Mouse (Mus musculus) intestine, postnatal 0 days (tissue): Measurements from ENCODE around the gene Psma3. TPM values are rescaled to one million over a fixed set of nuclear protein-coding genes. Genes with fewer than 3 reads are reported as not detected.

ENCODE experiments used
- ATAC-seq: fragments of 200-750 bp; cut with Nextera tagmentation; 2 replicates; pipeline ENCODE4 v1.8.0; 2017; ENCODE audit warnings: mild to moderate bottlenecking, moderate TSS enrichment, moderate library complexity
- H3K27ac ChIP-seq: fragments of 300-500 bp; sonication (generic); 2 replicates; pipeline ENCODE4 v1.5.1; 2014; ENCODE audit warnings: mild to moderate bottlenecking, low read depth, low read length, moderate library complexity
- H3K27me3 ChIP-seq: fragments of 300-500 bp; sonication (generic); replicated peaks from 2 replicates; pipeline ENCODE4 v1.6.1; 2014; ENCODE audit warnings: low read length, mixed read lengths; ENCODE audit not compliant: control insufficient read depth, insufficient read depth
- H3K36me3 ChIP-seq: fragments of 300-500 bp; sonication (generic); 2 replicates; pipeline ENCODE4 v1.6.1; 2014; ENCODE audit warnings: mild to moderate bottlenecking, moderate library complexity; ENCODE audit not compliant: control insufficient read depth, insufficient read depth
- H3K4me1 ChIP-seq: fragments of 300-500 bp; sonication (generic); replicated peaks from 2 replicates; pipeline ENCODE4 v1.6.1; 2014; ENCODE audit warnings: antibody characterized with exemption, low read length, mixed read lengths; ENCODE audit not compliant: control insufficient read depth, insufficient read depth
- H3K4me2 ChIP-seq: fragments of 300-500 bp; sonication (generic); replicated peaks from 2 replicates; pipeline ENCODE4 v1.6.1; 2014; ENCODE audit warnings: low read depth, mild to moderate bottlenecking, moderate library complexity
- H3K4me3 ChIP-seq: fragments of 300-500 bp; sonication (generic); 2 replicates; pipeline ENCODE4 v1.5.1; 2014; ENCODE audit warnings: low read depth, low read length
- H3K9ac ChIP-seq: fragments of 300-500 bp; sonication (generic); 2 replicates; pipeline ENCODE4 v1.6.1; 2014; ENCODE audit warnings: mild to moderate bottlenecking, low read depth, low read length
- H3K9me3 ChIP-seq: fragments of 300-500 bp; sonication (generic); 2 replicates; pipeline ENCODE4 v1.6.1; 2016; ENCODE audit warnings: mixed run types; ENCODE audit not compliant: control insufficient read depth
- CTCF ChIP-seq: sonication (generic); IDR thresholded peaks from 2 replicates; pipeline ENCODE4 v1.5.1; 2016; ENCODE audit warnings: low read depth, mild to moderate bottlenecking, control low read depth, antibody characterized with exemption, moderate library complexity
- WGBS: fragments of 180-500 bp; shearing (Covaris S2); extraction: QIAGEN DNeasy Blood & Tissue Kit; methylation state at CpG from one replicate; pipeline ENCODE4 v1.1.7; 2014; 5-methylcytosine and 5-hydroxymethylcytosine counted together
- polyA plus RNA-seq: library from polyadenylated mRNA; unstranded; fragments of >200 nt; fragmentation: Nextera tagmentation; extraction: Ambion mirVana; gene quantifications from 2 replicates; pipeline ENCODE4 v1.2.1, GENCODE M21; 2015

Psma3 gene
- polyA plus RNA-seq, 1 experiment from 2014 or later, result 387 TPM

- Histone ChIP-seq H3K9me3 (no peaks in the 10 kb centered on the region), H3K27me3 (no peaks in the 10 kb centered on the region), H3K9ac (no peak overlapping the region), H3K4me3 (no peak overlapping the region), H3K4me1 (no peaks in the 10 kb centered on the region), H3K27ac (no peak overlapping the region), H3K4me2 (no peak overlapping the region), H3K36me3 (peaks cover 42% of the 10 kb centered on the region)
- no peak for ATAC-seq
- 46% methylated on average over 4 of the region's 4 CpGs for WGBS
- TF ChIP-seq CTCF, result no peak
Measured at GRCm38 (mm10) chr12:71009769-71010168, 35.3 kb downstream of the Psma3 start.

DNA sequence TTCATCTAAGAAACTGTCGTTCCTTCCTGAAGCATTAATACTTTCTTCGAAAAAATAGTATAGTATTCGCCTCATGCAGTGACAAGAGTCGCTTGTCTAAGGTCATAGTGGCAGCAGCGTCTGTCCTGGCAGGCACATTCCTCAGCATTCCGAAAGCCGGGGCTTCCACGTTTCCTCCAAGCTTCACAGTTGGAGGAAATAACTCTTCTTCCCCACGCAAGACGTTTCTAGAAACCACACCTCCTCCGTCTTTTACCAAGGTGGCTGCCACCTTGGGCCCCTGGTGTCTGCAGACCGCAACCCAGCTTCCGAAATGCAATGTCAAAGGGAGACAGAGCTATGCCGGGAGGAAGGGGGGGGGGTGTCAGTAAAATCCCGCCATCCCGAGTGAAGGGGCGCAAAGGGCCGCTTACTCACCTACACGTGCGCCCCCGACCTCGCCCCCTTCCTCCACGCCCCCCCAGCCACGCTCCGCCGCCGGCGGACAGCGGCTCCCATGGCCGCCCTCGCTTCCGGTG, 40.5 kb downstream of the Psma3 start:
- Histone ChIP-seq H3K27ac (peak overlapping the region; percentile 94), H3K4me3 (peak overlapping the region; percentile 95), H3K4me2 (peak overlapping the region; percentile 74), H3K4me1 (no peaks in the 10 kb centered on the region), H3K9me3 (no peaks in the 10 kb centered on the region), H3K9ac (peak overlapping the region; percentile 80), H3K27me3 (no peaks in the 10 kb centered on the region), H3K36me3 (peaks cover 12% of the 10 kb centered on the region)
- peak; percentile 73 for ATAC-seq
- no peak for TF ChIP-seq CTCF
- under 1% methylated on average over 32 of the region's 32 CpGs for WGBS

- peak within 1 kb of the TSS; percentile 98 for H3K27ac ChIP-seq
- H3K4me1 ChIP-seq, result no peaks in the 10 kb centered on the region
- H3K4me3 ChIP-seq, result peak within 1 kb of the TSS; percentile 98
- whole genome bisulfite sequencing, result 1% methylated on average over 61 of the region's 61 CpGs
- H3K27me3 ChIP-seq, result no peaks in the 10 kb centered on the region
- H3K4me2 ChIP-seq, result peak within 1 kb of the TSS; percentile 79
- TF ChIP-seq CTCF, result no peak
- peak within 1 kb of the TSS; percentile 96 for H3K9ac ChIP-seq
- no peaks in the 10 kb centered on the region for H3K9me3 ChIP-seq
- peaks cover 18% of the 10 kb centered on the region for H3K36me3 ChIP-seq
- ATAC-seq, result peak; percentile 99
Measured at GRCm38 (mm10) chr12:71015363-71016210, 41.2 kb downstream of the Psma3 start, which contains the start of gene Arid4a. TSS of gene Arid4a (plus strand) at chr12:71015990.

DNA sequence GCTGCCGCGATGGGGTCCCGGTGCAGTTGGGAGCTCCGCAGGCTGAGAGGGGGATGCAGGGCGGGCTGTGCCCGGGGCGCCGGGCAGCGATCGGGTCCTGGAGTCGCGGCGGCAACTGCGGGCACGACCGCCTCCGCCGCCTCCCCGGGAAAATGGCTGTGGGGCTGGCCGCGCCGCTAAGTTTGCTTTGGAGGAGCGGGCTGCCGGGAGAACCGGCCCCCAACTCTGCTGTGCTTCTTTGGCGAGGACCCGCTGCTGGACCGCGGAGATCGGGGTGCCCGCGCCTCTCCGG, 41.7 kb downstream of the Psma3 start:
- H3K27me3 ChIP-seq, result no peaks in the 10 kb centered on the region
- peak overlapping the region; percentile 98 for H3K27ac ChIP-seq
- H3K9me3 ChIP-seq, result no peaks in the 10 kb centered on the region
- peak overlapping the region; percentile 79 for H3K4me2 ChIP-seq
- H3K4me3 ChIP-seq, result peak overlapping the region; percentile 98
- H3K9ac ChIP-seq, result peak overlapping the region; percentile 96
- H3K4me1 ChIP-seq, result no peaks in the 10 kb centered on the region
- TF ChIP-seq CTCF, result no peak
- 2% methylated on average over 15 of the region's 33 CpGs for WGBS
- ATAC-seq, result no peak
- H3K36me3 ChIP-seq, result peaks cover 18% of the 10 kb centered on the region

- Histone ChIP-seq H3K4me1 (no peaks in the 10 kb centered on the region), H3K4me2 (peak overlapping the region; percentile 79), H3K36me3 (peaks cover 22% of the 10 kb centered on the region), H3K9me3 (no peaks in the 10 kb centered on the region), H3K4me3 (peak overlapping the region; percentile 98), H3K9ac (peak overlapping the region; percentile 96), H3K27me3 (no peaks in the 10 kb centered on the region), H3K27ac (peak overlapping the region; percentile 98)
- no peak for TF ChIP-seq CTCF
- 1% methylated on average over 46 of the region's 82 CpGs for WGBS
- ATAC-seq, result peak; percentile 14; the same call in 1 of the 2 replicates
Measured at GRCm38 (mm10) chr12:71016503-71017241, 42.3 kb downstream of the Psma3 start.

GRCm38 (mm10) chr12:71017242-71017571, 42.8 kb downstream of the Psma3 start:
- Histone ChIP-seq H3K27ac (peak overlapping the region; percentile 98), H3K4me3 (peak overlapping the region; percentile 98), H3K4me1 (no peaks in the 10 kb centered on the region), H3K9me3 (no peaks in the 10 kb centered on the region), H3K9ac (peak overlapping the region; percentile 96), H3K27me3 (no peaks in the 10 kb centered on the region), H3K36me3 (peaks cover 22% of the 10 kb centered on the region), H3K4me2 (peak overlapping the region; percentile 79)
- no peak for TF ChIP-seq CTCF
- WGBS, result 4% methylated on average over 5 of the region's 5 CpGs
- no peak for ATAC-seq
